Mouse (Mus musculus): ENCODE measurements at regions not wholly inside any gene's neighbourhood (a gene's known extent, or its start where the extent isn't known, plus 50 kb on each side); places are given as distances from the start of the nearest gene placed in this dataset.

GRCm38 (mm10) chr3:136494831-136495230 is 169.0 kb upstream of the Bank1 start:
- TF ChIP-seq POLR2A (IDR thresholded peaks at IDR 0.05; ENCODE audit: low read depth, low read length) (no peak), CTCF (IDR thresholded peaks at IDR 0.05; ENCODE audit: extremely low read depth, insufficient read length, insufficient replicate concordance, low read depth, low read length) (no peak)
